Mouse (Mus musculus): ENCODE measurements around the gene Olfr1329. TPM values are rescaled to one million over a fixed set of nuclear protein-coding genes. Genes with fewer than 3 reads are reported as not detected.
"Not testable (repeated sequence)": the region's sequence is repeated elsewhere in the genome, so short reads cannot be mapped to it uniquely, and the experiment has no call there.

The Olfr1329 gene
- polyA plus RNA-seq (2012; rRNA removed), result not detected in 2 replicates

DNA sequence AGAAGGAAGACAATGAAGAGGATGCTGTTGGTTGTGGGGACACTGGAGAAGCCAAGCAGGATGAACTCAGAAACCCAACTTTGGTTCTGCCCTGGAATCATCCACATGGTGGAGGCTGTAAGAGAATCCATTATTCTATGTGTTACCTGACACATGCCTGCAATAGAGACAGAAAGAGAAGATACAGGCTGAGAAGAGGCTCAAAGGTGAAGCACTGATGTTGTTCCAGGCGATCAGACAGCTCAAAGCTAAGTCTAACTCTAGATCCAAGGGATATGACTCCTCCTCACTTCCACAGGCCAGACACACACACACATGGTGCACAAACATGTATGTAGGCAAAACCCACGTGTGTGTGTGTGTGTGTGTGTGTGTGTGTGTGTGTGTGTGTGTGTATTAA is at the start of gene Olfr1329:
TSS of gene Olfr1329 (minus strand) at position 101 of the 400 bp plus-strand sequence.
- H3K4me1 ChIP-seq (replicated peaks; ENCODE audit: control insufficient read depth, insufficient read depth, low read length); H3K27ac ChIP-seq (ENCODE audit: control insufficient read depth, insufficient read depth, low read length); DNase-seq; H3K36me3 ChIP-seq (ENCODE audit: control insufficient read depth, insufficient read depth, low read length); H3K27me3 ChIP-seq (ENCODE audit: control insufficient read depth, insufficient read depth, low read length); H3K4me3 ChIP-seq (ENCODE audit: control insufficient read depth, insufficient read depth, low read length): not testable (repeated sequence)
- WGBS, result 74% methylated on average over 2 of the region's 2 CpGs

DNA sequence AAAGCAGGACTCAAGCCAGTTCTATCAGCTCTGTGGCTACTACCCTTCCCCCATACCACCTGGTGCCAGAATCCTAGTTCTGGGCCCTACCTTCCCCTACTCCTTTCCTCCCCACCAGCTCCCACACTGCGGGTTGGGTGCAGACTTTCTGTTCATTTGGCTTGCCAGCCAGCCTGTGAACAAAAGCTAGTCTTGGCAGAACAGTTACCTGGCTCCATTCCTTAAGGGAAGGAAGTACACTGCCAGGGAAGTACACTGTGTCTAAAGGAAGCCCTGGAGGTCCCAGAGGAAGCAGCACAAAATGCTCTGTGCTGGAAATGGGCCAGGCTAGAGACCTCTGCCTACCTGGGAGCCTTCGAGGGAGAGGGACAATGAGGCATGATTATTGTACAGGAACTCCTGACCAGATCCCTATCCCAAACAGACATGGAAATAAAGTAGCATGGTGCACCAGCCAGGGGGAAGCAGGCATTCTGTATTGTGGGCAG is 43.9 kb upstream of the Olfr1329 start, which contains the start of gene Lao1:
TSS of gene Lao1 (plus strand) at position 438 of the 488 bp plus-strand sequence.
- no peak for DNase-seq
- no peaks in the 10 kb centered on the region for H3K4me1 ChIP-seq (replicated peaks; ENCODE audit: control insufficient read depth, insufficient read depth, low read length)
- WGBS, result 81% methylated on average over 2 of the region's 2 CpGs
- no peak within 1 kb of the TSS for H3K27ac ChIP-seq (ENCODE audit: control insufficient read depth, insufficient read depth, low read length)
- no peaks in the 10 kb centered on the region for H3K36me3 ChIP-seq (ENCODE audit: control insufficient read depth, insufficient read depth, low read length)
- H3K27me3 ChIP-seq (ENCODE audit: control insufficient read depth, insufficient read depth, low read length), result no peaks in the 10 kb centered on the region
- H3K4me3 ChIP-seq (ENCODE audit: control insufficient read depth, insufficient read depth, low read length), result no peak within 1 kb of the TSS
- TF ChIP-seq POLR2A (IDR thresholded peaks at IDR 0.05; ENCODE audit: control insufficient read depth, extremely low read depth, insufficient read depth, low read length, poor library complexity) (no peak), CTCF (IDR thresholded peaks at IDR 0.05; ENCODE audit: borderline replicate concordance, control insufficient read depth, extremely low read depth, insufficient read depth, low read length, poor library complexity) (no peak)

DNA sequence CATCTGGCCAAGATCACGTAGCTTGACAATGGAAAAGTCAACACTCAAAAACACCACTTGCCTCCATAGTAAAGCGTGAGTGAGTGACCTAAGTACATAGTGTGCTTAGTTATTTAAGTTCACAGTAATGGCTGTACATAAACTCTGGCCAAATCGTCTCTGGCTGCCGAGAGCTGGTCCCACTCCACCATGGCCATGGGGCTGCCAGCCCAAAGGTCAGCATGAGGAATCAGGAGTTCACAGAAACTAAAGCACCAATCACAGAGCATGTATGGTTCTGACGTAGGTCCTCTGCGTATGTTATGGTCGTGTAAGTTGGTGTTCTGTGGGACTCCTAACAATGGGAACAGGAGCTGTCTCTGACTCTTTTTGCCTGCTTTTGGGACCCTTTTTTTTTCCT is 41.5 kb upstream of the Olfr1329 start:
- DNase-seq, result no peak
- Histone ChIP-seq H3K4me1 (replicated peaks; ENCODE audit: control insufficient read depth, insufficient read depth, low read length) (no peaks in the 10 kb centered on the region), H3K27me3 (ENCODE audit: control insufficient read depth, insufficient read depth, low read length) (no peaks in the 10 kb centered on the region), H3K4me3 (ENCODE audit: control insufficient read depth, insufficient read depth, low read length) (no peak overlapping the region), H3K27ac (ENCODE audit: control insufficient read depth, insufficient read depth, low read length) (no peak overlapping the region), H3K36me3 (ENCODE audit: control insufficient read depth, insufficient read depth, low read length) (no peaks in the 10 kb centered on the region)
- TF ChIP-seq CTCF (IDR thresholded peaks at IDR 0.05; ENCODE audit: borderline replicate concordance, control insufficient read depth, extremely low read depth, insufficient read depth, low read length, poor library complexity), result no peak
- TF ChIP-seq POLR2A (IDR thresholded peaks at IDR 0.05; ENCODE audit: control insufficient read depth, extremely low read depth, insufficient read depth, low read length, poor library complexity), result no peak
- WGBS, result 89% methylated on average over 7 of the region's 7 CpGs

DNA sequence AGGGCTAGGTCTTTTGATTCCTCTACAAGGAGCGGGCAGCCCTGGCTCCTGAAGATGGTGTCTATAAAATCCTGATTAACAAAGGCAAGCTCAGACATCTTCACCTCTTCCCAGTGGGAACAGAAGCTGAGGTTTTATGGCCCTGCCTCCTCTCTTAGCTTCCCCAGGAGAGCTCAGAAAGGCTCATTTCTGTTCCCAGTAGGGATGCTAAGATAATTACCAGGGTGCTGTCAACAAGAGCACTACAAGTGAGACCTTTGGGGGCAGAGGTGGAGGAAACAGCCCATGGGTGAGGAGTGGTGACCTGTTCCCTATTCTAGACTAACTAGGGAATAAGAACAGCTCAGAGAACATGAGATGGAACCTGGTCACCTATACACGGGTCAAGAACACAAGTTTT is 21.2 kb upstream of the Olfr1329 start, which contains the start of gene Olfr1328:
TSS of gene Olfr1328 (minus strand) at position 101 of the 400 bp plus-strand sequence.
- Histone ChIP-seq H3K36me3 (ENCODE audit: control insufficient read depth, insufficient read depth, low read length) (no peaks in the 10 kb centered on the region), H3K27ac (ENCODE audit: control insufficient read depth, insufficient read depth, low read length) (no peak within 1 kb of the TSS), H3K4me3 (ENCODE audit: control insufficient read depth, insufficient read depth, low read length) (no peak within 1 kb of the TSS), H3K4me1 (replicated peaks; ENCODE audit: control insufficient read depth, insufficient read depth, low read length) (no peaks in the 10 kb centered on the region), H3K27me3 (ENCODE audit: control insufficient read depth, insufficient read depth, low read length) (no peaks in the 10 kb centered on the region)
- 74% methylated on average over 2 of the region's 2 CpGs for WGBS
- no peak for DNase-seq
- TF ChIP-seq POLR2A (IDR thresholded peaks at IDR 0.05; ENCODE audit: control insufficient read depth, extremely low read depth, insufficient read depth, low read length, poor library complexity) (no peak), CTCF (IDR thresholded peaks at IDR 0.05; ENCODE audit: borderline replicate concordance, control insufficient read depth, extremely low read depth, insufficient read depth, low read length, poor library complexity) (no peak)

DNA sequence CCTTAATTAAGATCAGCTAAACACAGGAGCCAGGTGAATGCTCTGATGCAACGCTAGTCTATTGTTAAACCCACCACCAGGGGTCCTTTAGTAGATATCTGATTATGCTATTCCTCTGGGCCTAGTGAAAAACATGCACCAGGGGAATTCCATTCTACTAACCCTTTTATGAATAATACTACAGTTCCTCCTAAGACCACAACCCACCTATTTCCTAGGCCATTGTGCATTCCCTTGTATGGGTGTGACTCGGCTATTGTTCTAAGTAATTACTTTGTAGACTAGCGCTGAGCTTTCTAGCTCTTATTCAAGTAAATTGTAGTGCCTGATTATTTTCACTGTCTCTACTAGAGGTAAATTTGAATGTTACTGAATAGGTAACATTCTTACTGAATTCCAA is 14.1 kb upstream of the Olfr1329 start:
- not testable (repeated sequence) for H3K4me3 ChIP-seq (ENCODE audit: control insufficient read depth, insufficient read depth, low read length); H3K4me1 ChIP-seq (replicated peaks; ENCODE audit: control insufficient read depth, insufficient read depth, low read length); H3K27me3 ChIP-seq (ENCODE audit: control insufficient read depth, insufficient read depth, low read length); H3K27ac ChIP-seq (ENCODE audit: control insufficient read depth, insufficient read depth, low read length); DNase-seq; H3K36me3 ChIP-seq (ENCODE audit: control insufficient read depth, insufficient read depth, low read length)
- 92% methylated on average over 3 of the region's 3 CpGs for WGBS

DNA sequence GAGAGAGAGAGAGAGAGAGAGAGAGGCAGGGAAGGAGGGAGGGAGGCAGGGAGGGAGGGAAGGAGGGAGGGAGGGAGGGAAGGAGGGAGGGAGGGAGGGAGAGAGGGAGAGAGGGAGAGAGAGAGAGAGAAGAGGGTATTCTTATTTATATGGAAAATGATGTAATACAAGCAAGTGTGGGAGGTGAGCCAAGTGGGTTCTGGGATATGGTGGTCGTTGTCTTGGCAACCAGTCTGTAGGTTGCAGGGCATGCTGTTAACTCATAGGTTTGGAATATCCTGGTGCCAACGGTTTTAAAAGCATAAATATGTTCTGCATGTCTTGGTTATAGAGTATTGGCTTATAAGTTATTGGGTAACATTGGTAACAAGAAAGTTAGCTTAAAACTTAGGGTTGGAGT is 15.3 kb downstream of the Olfr1329 start:
- Histone ChIP-seq H3K4me3 (ENCODE audit: control insufficient read depth, insufficient read depth, low read length) (no peak overlapping the region), H3K27me3 (ENCODE audit: control insufficient read depth, insufficient read depth, low read length) (no peaks in the 10 kb centered on the region), H3K36me3 (ENCODE audit: control insufficient read depth, insufficient read depth, low read length) (no peaks in the 10 kb centered on the region), H3K4me1 (replicated peaks; ENCODE audit: control insufficient read depth, insufficient read depth, low read length) (no peaks in the 10 kb centered on the region), H3K27ac (ENCODE audit: control insufficient read depth, insufficient read depth, low read length) (no peak overlapping the region)
- DNase-seq, result no peak
- 76% methylated on average over 2 of the region's 2 CpGs for WGBS
- no peak for TF ChIP-seq POLR2A (IDR thresholded peaks at IDR 0.05; ENCODE audit: control insufficient read depth, extremely low read depth, insufficient read depth, low read length, poor library complexity)
- TF ChIP-seq CTCF (IDR thresholded peaks at IDR 0.05; ENCODE audit: borderline replicate concordance, control insufficient read depth, extremely low read depth, insufficient read depth, low read length, poor library complexity), result no peak

DNA sequence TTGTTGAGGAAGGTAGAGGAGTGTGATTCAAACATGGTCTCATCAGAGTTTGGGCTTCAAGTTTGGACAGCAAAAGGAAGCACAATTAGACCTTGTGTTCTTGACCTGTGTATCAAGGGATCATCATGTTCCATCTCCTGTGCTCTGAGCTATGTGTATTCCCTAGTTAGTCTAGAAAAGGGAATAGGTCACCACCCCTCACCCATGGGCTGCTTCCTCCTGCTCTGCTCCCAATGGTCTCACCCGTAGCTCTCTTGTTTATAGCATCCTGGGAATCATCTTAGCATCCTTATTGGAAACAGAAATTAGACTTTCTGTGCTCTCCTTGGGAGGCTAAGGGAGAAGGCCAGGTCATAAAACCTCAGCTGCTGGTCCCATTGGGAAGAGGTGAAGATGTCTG is 29.0 kb downstream of the Olfr1329 start, which contains the start of gene Olfr1330:
TSS of gene Olfr1330 (plus strand) at position 301 of the 400 bp plus-strand sequence.
- Histone ChIP-seq H3K4me3 (ENCODE audit: control insufficient read depth, insufficient read depth, low read length) (no peak within 1 kb of the TSS), H3K27ac (ENCODE audit: control insufficient read depth, insufficient read depth, low read length) (no peak within 1 kb of the TSS), H3K36me3 (ENCODE audit: control insufficient read depth, insufficient read depth, low read length) (no peaks in the 10 kb centered on the region), H3K27me3 (ENCODE audit: control insufficient read depth, insufficient read depth, low read length) (no peaks in the 10 kb centered on the region), H3K4me1 (replicated peaks; ENCODE audit: control insufficient read depth, insufficient read depth, low read length) (no peaks in the 10 kb centered on the region)
- WGBS, result 89% methylated on average over 1 of the region's 1 CpGs
- TF ChIP-seq CTCF (IDR thresholded peaks at IDR 0.05; ENCODE audit: borderline replicate concordance, control insufficient read depth, extremely low read depth, insufficient read depth, low read length, poor library complexity), result no peak
- no peak for TF ChIP-seq POLR2A (IDR thresholded peaks at IDR 0.05; ENCODE audit: control insufficient read depth, extremely low read depth, insufficient read depth, low read length, poor library complexity)
- no peak for DNase-seq
